Mouse (Mus musculus): Measurements from ENCODE around the gene Zfp704. TPM values are rescaled to one million over a fixed set of nuclear protein-coding genes. Genes with fewer than 3 reads are reported as not detected.

Zfp704 gene
- total and polyA plus RNA-seq, 3 experiments = not detected

DNA sequence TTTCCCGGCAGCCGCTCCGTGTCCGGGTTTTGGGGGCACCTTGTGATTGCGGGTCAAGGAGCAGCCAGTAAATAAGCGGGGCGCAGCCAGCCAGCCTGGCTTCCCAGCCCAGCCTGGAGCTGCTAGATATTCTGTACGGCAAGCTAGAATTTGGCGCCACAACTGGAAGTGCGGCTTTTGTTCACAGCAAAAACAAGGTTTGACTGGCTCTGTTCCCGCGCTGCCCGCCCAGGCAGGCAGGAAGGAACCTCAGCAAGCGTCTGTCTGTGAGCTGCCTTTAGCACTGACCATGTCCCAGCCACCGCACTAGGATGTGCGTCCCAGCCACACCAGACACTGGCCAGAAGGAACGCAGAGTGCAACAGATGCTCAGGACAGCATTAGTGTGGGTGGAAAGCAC, 20.1 kb upstream of the Zfp704 start:
- Histone ChIP-seq H3K27me3 (replicated peaks) (no peaks in the 10 kb centered on the region), H3K4me2 (ENCODE audit: insufficient read depth, low read depth, poor library complexity, severe bottlenecking) (no peak overlapping the region), H3K9ac (ENCODE audit: insufficient read depth, low read depth) (no peak overlapping the region), H3K36me3 (replicated peaks in 1 of 2; ENCODE audit: control insufficient read depth in 1 of 2, insufficient read depth in 1 of 2, low read length in 1 of 2) (no peaks in the 10 kb centered on the region), H3K9me3 (replicated peaks; ENCODE audit: low read length) (no peaks in the 10 kb centered on the region), H3K4me3 (replicated peaks in 1 of 3; ENCODE audit: low read depth in 2 of 3, low read length in 2 of 3, poor library complexity in 1 of 3) (no peak overlapping the region), H3K27ac (ENCODE audit: insufficient read depth, low read depth) (no peak overlapping the region), H3K4me1 (ENCODE audit: control insufficient read depth in 1 of 2, insufficient read depth in 2 of 2) (peaks cover 0 to 21% of the 10 kb centered on the region in 2 experiments; a peak in 2 of 4 replicates), H3K79me2 (replicated peaks; ENCODE audit: control insufficient read depth, extremely low read depth, insufficient read depth, poor library complexity, severe bottlenecking) (no peaks in the 10 kb centered on the region)
- DNase-seq (ENCODE audit: extremely low read depth) = no peak
- in situ Hi-C loops (cut with MboI; ENCODE audit: low pct_ligation_motif_present, low pct_unique_long_range_greater_than_20kb, low sequenced_read_pairs) (no loop called here), dilution Hi-C loops (cut with MboI; ENCODE audit: extremely low pct_ligation_motif_present, extremely low pct_unique_long_range_greater_than_20kb, low sequenced_read_pairs) (no loop called here)
- TF ChIP-seq MAX (IDR thresholded peaks at IDR 0.05; ENCODE audit: low read length) (no peak), PAX5 (IDR thresholded peaks at IDR 0.05; ENCODE audit: low read length) (no peak), E2F4 (IDR thresholded peaks at IDR 0.05; ENCODE audit: insufficient replicate concordance, low read depth, low read length) (no peak), ZNF384 (IDR thresholded peaks at IDR 0.05; ENCODE audit: low read depth, low read length) (no peak), NELFE (IDR thresholded peaks at IDR 0.05; ENCODE audit: low read depth, low read length) (no peak), SMC3 (IDR thresholded peaks at IDR 0.05; ENCODE audit: low read depth, low read length) (no peak), POLR2A (IDR thresholded peaks at IDR 0.05; ENCODE audit: low read depth, low read length) (no peak), MYC (IDR thresholded peaks at IDR 0.05; ENCODE audit: low read depth, low read length) (no peak), SIN3A (IDR thresholded peaks at IDR 0.05; ENCODE audit: low read length) (no peak), MAZ (IDR thresholded peaks at IDR 0.05; ENCODE audit: low read depth, low read length) (no peak), ELF1 (IDR thresholded peaks at IDR 0.05; ENCODE audit: low read depth, low read length) (no peak), RAD21 (IDR thresholded peaks at IDR 0.05; ENCODE audit: low read depth, low read length) (no peak), RCOR1 (conservative IDR thresholded peaks at IDR 0.05; ENCODE audit: low read depth, low read length) (no peak), TBP (conservative IDR thresholded peaks at IDR 0.05; ENCODE audit: low read depth, low read length) (no peak), POLR2AphosphoS2 (IDR thresholded peaks at IDR 0.05; ENCODE audit: low read depth, low read length) (no peak), HCFC1 (IDR thresholded peaks at IDR 0.05; ENCODE audit: low read depth, low read length) (no peak), MXI1 (IDR thresholded peaks at IDR 0.05; ENCODE audit: low read depth, low read length) (no peak), GABPA (IDR thresholded peaks at IDR 0.05; ENCODE audit: insufficient replicate concordance, low read depth, low read length) (no peak)

- dilution Hi-C loops (cut with MboI; ENCODE audit: extremely low pct_ligation_motif_present, extremely low pct_unique_long_range_greater_than_20kb, low sequenced_read_pairs) = no loop called here
- H3K9me3 ChIP-seq (replicated peaks; ENCODE audit: low read length) = peaks cover 2% of the 10 kb centered on the region
- H3K36me3 ChIP-seq (replicated peaks in 1 of 2; ENCODE audit: control insufficient read depth in 1 of 2, insufficient read depth in 1 of 2, low read length in 1 of 2) = no peaks in the 10 kb centered on the region
- H3K9ac ChIP-seq (ENCODE audit: insufficient read depth, low read depth) = no peak overlapping the region
- in situ Hi-C loops (cut with MboI; ENCODE audit: low pct_ligation_motif_present, low pct_unique_long_range_greater_than_20kb, low sequenced_read_pairs) = no loop called here
- H3K4me2 ChIP-seq (ENCODE audit: insufficient read depth, low read depth, poor library complexity, severe bottlenecking) = no peak overlapping the region
- TF ChIP-seq HCFC1 (IDR thresholded peaks at IDR 0.05; ENCODE audit: low read depth, low read length) (no peak), NRF1 (IDR thresholded peaks at IDR 0.05; ENCODE audit: low read depth, low read length) (no peak), CHD2 (IDR thresholded peaks at IDR 0.05; ENCODE audit: low read length) (no peak), ZNF384 (IDR thresholded peaks at IDR 0.05; ENCODE audit: low read depth, low read length) (no peak), ZKSCAN1 (IDR thresholded peaks at IDR 0.05; ENCODE audit: borderline replicate concordance, low read depth, low read length) (no peak), JUN (IDR thresholded peaks at IDR 0.05; ENCODE audit: insufficient read depth, low read depth, low read length) (no peak), ZC3H11A (IDR thresholded peaks at IDR 0.05; ENCODE audit: low read depth, low read length) (no peak), BHLHE40 (IDR thresholded peaks at IDR 0.05; ENCODE audit: low read depth, low read length) (no peak), POLR2A (IDR thresholded peaks at IDR 0.05; ENCODE audit: low read depth, low read length) (no peak), MAX (IDR thresholded peaks at IDR 0.05; ENCODE audit: low read length) (no peak), ZMIZ1 (IDR thresholded peaks at IDR 0.05; ENCODE audit: low read depth, low read length) (no peak), MYC (IDR thresholded peaks at IDR 0.05; ENCODE audit: low read depth, low read length) (no peak), KAT2A (IDR thresholded peaks at IDR 0.05; ENCODE audit: insufficient replicate concordance, low read length) (no peak), MAFK (IDR thresholded peaks at IDR 0.05; ENCODE audit: insufficient replicate concordance, low read length) (no peak), ELF1 (IDR thresholded peaks at IDR 0.05; ENCODE audit: low read depth, low read length) (no peak), RCOR1 (conservative IDR thresholded peaks at IDR 0.05; ENCODE audit: low read depth, low read length) (no peak), SMC3 (IDR thresholded peaks at IDR 0.05; ENCODE audit: low read depth, low read length) (no peak), TCF12 (IDR thresholded peaks at IDR 0.05; ENCODE audit: low read depth, low read length) (no peak), USF2 (conservative IDR thresholded peaks at IDR 0.05; ENCODE audit: low read depth, low read length) (no peak)
- H3K79me2 ChIP-seq (replicated peaks; ENCODE audit: control insufficient read depth, extremely low read depth, insufficient read depth, poor library complexity, severe bottlenecking) = no peaks in the 10 kb centered on the region
- no peak overlapping the region for H3K27ac ChIP-seq (ENCODE audit: insufficient read depth, low read depth)
- peaks cover 0 to 10% of the 10 kb centered on the region in 2 experiments; a peak in 2 of 4 replicates for H3K4me1 ChIP-seq (ENCODE audit: control insufficient read depth in 1 of 2, insufficient read depth in 2 of 2)
- no peak overlapping the region for H3K4me3 ChIP-seq (replicated peaks in 1 of 3; ENCODE audit: low read depth in 2 of 3, low read length in 2 of 3, poor library complexity in 1 of 3)
- no peaks in the 10 kb centered on the region for H3K27me3 ChIP-seq (replicated peaks)
- no peak for DNase-seq (ENCODE audit: extremely low read depth)
Observed at GRCm38 (mm10) chr3:9628041-9628440, 18.2 kb upstream of the Zfp704 start.

Data from CH12.LX (cell line).